Mouse (Mus musculus) urinary bladder, postnatal 10 days (tissue): Measurements from ENCODE around the gene Megf6.

Experiments used
- DNase-seq: peaks from one replicate; pipeline ENCODE4 v3.0.0; 2022; ENCODE audit warnings: low spot score

The Megf6 gene

DNA sequence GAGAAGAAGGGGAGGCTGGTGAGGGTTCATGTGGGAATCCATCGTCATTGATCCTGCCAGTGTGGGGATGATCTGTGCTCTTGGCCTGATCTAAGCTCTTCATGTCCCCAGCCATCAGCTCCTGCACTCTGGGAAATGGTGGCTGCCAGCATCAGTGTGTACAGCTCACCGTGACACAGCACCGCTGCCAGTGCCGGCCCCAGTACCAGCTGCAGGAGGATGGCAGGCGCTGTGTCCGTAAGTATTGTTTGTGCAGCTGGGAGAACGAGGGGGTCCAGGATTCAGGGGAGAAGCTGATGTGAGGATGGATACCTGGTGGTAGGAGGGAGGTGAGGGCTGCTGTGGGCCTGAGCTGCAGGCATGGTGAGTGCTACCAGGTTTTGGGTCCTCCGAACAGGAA lies 78.8 kb downstream of the Megf6 start:
- DNase-seq: no peak

DNA sequence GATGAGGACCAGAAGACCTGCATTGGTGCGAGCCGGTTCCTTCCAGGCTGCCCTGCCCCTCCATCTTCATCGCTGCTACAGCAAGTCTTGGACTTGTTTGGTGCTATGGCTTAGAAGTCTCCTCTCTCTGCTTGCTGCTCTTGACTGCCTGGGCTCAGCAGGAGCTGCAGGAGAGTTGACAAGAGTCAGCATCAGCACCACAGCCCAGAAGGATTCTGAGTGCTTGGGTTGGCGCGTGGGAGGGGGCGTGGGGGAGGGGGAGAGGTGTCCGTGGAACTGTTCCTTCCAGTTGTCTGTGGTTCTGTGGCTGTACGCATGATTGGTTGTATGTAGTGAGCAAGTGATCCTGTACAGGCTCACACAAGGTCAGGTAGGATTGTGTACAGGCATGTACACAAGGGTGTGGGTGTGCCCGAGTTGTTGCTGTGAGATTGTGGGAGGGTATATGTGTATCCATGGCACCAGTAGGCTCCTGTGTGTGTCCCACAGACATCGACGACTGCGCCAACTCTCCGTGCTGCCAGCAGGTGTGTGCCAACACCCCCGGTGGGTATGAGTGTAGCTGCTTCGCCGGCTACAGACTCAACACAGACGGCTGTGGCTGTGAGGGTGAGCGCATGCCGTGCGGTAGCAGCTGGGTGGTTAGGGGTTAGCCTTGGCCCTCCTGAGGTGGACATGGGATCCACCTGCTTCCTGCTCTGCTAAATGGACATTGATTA lies 82.2 kb downstream of the Megf6 start:
- no peak for DNase-seq

DNA sequence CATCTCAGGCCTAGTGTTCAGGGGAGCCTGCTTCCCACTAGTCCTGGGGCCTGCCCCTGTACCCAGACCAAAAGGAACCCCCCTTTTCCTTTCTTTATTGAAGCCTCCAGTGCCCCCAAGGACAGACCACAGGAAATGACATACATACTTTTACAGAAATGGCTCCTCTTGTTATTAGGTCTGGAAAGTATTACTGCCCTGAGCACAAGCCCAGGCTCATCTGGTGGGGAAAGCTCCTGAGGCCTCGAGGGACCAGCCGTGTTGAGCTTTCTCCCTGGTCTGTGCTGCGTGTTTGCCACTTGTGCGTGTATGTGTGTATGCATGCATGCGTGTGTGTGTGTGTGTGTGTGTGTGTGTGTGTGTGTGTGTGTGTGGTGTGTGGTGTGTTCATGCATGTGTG lies 90.2 kb downstream of the Megf6 start:
- no peak for DNase-seq

DNA sequence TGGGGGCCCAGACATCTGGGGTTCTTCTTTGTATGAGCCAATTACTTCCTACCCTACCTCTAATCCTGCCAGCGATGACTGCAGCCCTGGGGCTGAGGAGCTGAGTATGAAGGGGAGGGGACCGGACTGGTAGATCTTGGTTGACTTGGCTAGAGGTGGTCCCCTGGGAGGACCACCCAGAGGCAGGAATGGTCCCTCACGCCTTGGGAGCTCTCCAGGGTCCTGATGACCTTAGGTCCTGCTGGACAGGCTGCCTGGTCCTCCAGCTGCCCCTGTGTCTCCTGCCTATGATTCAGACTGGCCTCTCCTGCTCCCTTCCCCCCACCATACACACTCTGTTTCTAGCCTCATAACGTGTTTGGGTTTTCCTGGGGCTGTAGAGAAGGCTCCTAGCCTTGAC lies 91.5 kb downstream of the Megf6 start:
- no peak for DNase-seq

DNA sequence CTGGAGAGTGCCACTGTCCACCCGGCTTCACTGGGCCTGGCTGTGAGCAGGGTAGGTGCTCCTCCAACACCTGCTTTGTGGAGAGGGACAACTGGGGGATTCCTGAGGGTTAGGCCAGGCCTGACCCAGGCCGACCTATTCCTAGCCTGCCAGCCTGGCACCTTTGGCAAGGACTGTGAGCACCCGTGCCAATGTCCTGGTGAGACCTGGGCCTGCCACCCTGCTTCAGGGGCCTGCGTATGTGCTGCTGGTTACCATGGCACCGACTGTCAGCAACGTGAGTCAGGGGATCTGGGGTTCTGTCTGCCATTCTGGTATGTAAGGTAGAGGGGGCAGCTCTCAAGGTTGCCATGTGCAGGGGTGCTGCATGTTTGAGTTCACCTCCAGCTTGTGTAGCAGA lies 97.0 kb downstream of the Megf6 start:
- DNase-seq: no peak

DNA sequence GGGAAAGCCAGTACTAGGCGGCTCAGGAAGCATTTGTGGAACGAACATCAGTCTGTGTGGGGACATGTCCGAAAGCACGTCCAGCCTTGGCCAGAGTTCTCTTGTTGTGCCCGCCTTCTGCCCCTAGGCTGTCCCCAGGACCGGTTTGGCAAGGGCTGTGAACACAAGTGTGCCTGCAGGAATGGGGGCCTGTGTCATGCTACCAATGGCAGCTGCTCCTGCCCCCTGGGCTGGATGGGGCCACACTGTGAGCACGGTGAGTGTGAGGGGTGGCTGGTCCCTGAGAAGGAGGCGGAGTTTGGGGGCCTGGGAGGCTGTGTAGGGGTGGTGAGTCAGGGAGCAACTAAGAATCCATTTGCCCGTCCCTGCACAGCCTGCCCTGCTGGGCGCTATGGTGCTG lies 99.0 kb downstream of the Megf6 start:
- no peak for DNase-seq

DNA sequence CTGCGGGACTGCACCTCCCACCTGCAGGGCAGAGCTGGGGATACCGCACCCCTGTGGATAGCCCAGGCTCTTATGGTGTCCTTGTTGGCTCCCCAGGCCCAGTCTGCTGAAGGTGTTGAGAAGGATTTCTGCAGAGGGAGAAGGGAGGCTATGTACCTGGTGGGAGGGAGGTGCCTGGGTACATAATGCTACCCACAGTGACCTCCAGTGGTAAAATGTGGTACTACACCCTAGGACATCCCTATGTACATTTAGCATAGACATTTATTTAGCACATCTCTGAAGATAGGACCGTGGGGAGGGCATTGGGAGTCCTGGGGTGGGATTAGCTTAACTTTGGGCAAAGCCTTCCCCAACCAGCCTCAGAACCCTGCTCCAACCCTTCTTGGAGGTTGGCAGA lies 102.5 kb downstream of the Megf6 start:
- no peak for DNase-seq

DNA sequence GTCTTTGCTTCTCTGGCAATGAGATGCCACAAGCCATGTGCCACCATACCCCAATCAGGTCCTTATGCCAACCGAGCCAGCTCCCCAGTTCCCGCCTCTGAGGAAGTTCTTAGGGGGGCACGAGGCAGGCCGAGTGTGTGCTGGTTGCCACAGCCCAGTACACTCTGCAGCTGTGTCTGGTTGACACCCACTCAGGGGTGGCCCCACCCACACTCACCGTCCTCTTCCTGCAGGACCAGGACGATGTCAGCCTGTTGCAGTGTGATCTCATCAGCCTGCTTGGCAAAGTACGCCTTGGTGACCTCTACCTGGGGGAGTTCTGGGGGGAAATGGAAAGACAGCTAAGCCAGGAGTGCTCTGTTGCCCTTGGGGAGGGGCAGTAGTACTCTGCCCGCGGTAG lies 109.0 kb downstream of the Megf6 start:
- no peak for DNase-seq

DNA sequence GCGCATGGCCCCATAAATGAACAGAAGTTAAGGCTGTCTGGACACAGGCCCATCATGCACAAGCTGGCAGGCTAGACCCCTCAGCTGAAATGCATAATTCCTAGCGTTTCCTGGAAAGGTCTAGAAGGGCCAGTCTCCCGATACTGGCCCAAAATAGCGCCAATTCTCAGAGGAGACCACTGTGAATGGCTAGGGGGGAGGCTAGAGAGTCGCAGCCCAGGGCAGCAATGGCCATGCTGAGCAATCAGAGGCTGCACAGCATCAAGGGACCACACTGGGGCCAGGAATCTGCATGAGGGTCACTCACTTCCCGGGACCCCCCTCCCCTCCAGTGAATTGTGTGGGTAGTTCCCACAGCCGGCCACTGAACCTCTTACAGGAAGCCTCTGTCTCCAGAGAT lies 113.1 kb downstream of the Megf6 start:
- DNase-seq: no peak

DNA sequence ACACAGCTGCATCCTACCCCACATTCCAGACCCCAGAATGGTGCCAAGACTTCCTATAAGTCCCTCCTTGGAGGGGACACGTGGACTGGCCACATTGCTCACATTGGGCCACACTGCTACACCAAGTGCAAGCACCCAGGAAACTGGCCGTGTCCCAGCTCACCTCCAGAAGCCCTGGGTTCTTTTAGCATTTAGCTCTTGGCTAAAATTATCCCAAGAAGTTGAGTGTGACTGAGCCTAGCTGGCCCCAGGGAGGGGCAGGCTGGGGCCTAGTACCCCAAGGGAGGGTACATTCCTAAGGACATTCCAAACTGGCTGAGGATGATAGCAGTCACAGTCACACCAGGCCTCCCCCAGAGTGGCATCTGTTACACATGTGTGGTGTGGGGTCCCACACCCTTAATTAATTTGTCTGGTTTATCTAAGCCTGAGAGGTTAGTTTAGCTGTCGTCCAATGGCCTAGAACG lies 123.2 kb downstream of the Megf6 start:
- DNase-seq: no peak

DNA sequence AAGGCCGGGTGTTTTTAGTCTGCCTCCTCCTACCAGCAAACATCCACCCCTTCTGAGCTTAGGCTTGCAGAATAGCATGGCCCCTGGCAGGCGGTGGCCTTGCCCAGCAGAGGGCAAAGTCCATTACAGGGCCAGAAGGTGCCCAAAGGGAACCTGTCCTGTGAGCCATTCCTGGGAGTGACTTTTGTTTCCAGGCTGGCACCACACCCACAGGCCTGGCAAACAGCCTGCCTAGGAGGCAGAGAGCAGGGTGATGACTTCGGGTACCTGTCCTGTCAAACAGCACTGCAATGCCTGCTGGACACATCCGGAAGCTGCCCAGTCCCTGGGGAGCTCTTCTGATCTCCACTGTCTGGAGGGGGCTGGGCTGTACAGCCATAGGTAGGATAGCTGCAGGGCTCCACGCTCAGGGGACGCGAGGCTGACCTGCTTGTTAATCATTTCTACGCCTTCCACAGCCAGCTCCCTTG lies 123.8 kb downstream of the Megf6 start:
- no peak for DNase-seq

DNA sequence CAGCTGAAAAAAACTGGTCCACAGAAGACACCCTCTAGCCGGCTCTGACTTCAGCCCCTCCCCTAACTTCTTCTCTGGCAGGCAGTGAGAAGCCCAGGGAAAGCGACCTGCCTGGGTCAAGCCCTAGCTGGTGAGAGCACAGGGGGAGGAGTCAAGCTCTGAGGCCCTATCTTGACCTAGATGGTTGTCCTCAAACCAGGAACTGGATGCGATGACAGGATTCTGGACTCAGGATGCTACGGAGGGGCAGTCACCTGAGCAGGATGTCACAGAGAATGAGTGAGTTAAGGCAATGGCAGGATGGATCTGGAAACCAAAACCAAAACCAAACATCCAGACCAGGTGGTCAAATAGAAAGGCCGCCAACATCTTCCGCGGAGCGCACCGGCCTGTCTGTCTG lies 127.2 kb downstream of the Megf6 start:
- no peak for DNase-seq

DNA sequence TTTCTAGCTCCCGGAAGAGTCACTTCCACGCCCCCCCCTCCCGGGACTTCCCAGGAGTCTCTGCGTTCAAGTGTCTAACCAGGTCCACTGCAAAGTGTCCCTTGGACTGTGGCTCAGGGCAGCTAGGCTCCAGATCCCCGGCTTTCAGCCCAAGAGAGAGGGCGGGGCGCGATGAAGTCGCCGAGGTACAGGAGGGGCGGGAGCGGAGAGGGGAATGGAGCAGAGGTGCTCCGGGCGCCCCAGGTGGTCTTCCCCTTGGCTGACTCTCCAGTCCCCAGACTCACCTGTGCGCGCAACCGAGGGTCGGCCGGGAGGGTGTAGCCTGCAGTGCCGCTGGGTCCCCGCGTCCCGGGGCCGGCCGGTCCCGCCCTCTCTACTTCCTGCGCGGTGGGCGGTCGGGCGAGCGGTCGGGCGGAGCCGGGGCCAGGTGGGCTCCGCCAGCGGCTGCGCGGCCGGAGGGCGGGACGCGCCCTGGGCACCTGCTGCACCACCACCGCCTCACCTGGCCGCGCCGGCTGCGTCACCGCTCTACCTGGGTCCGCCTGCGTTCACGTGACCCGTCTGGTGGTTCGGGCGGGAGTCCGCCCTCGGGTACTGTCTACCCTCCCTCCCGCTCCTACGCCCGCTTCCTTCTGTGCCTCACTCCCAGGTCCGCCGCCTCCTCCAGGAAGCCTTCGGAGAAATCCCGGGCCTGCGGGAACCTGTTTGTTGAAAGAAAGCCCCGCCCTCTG lies 129.2 kb downstream of the Megf6 start:
- DNase-seq: no peak

DNA sequence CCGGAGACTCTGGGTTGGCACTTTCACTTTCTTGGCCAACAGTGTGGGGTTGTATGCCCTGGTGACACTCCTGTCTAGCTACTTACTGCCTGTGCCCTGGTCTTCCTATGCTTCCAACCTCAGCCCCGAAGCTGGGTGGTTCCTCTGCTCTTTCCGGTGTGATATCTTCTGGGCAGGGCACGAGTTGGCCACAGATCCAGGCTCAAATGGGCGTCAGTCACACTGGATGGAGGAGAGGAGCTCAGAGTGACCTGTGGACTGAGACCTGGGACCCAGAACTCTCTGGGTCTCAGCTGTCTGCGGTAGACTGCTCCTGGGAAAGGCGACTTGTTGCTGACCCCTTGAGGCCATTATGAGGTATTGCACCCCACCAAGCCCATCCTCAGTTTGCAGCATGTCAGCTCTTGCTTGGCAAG lies 130.9 kb downstream of the Megf6 start, which contains the start of gene Arhgef16:
Gene Arhgef16, minus strand, starts transcription at position 211 of the 416 bp plus-strand sequence.
- DNase-seq: no peak

DNA sequence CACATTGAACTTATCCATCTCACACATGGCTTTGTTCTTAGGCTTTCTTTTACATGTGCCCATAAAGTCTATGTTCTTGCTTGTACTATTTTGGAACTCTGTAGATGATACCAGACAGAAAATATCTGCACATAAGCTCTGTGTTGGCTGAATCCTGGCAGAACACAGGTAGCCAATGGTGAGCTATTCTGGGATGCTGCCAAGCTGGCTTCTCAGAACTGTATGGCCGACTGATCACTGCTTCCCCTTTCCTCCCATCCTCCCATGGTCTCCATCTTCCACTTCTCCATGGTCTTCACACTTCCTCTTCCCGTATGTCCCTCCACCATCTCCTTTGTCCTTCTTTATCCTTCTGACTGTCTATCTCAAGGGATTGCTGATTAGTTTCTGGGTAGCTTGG lies 138.6 kb downstream of the Megf6 start:
- no peak for DNase-seq

DNA sequence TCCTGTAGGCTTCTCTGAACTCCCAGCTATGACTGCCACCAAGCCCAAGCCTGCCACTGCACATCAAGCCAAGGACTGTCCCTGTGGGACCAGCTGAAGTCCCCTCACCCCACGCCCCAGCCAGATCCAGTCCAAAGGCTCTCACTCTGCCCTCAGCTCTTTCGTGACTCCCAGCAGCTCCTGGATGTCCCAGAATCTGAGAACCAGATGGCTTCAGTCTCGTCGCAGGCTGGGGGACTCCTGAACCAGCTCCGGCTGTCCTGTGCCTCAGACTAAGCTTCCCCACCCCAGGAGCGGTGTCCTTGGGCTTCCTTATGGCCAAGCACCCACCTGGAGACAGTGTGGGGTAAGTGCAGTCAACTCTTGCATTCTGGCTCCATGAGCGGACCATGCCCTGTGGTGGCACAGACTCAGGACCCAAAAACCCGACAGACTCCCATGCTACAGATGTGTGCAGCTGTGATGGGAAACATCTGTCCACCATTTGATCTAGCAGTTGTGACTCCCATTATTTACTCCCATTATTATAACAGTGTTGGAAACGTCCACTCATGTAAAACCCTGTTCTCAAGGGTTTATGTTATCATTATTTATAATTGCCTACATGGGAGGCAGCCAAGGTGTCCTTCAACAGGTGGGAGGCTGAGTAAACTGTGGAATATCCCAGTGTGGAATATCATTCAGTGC lies 140.2 kb downstream of the Megf6 start:
- no peak for DNase-seq

DNA sequence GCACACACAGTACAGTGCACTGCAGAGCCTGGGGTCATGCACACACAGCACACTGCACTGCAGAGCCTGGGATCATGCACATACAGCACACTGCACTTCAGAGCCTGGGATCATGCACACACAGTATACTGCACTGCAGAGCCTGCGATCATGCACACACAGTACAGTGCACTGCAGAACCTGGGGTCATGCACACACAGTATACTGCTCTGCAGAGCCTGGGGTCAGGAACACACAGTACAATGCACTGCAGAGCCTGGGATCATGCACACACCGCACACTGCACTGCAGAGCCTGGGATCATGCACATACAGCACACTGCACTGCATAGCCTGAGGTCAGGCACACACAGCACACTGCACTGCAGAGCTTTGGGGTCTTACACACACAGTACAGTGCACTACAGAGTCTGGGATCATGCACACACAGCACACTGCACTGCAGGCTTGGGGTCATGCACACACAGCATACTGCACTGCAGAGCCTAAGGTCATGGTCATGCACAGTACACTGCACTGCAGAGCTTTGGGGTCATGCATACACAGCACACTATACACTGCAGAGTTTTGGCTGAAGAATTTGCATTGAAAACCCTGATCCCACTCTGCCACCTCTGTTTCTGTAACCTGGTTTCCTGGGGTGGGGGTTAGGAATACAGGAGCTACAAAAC lies 141.7 kb downstream of the Megf6 start:
- DNase-seq: no peak

DNA sequence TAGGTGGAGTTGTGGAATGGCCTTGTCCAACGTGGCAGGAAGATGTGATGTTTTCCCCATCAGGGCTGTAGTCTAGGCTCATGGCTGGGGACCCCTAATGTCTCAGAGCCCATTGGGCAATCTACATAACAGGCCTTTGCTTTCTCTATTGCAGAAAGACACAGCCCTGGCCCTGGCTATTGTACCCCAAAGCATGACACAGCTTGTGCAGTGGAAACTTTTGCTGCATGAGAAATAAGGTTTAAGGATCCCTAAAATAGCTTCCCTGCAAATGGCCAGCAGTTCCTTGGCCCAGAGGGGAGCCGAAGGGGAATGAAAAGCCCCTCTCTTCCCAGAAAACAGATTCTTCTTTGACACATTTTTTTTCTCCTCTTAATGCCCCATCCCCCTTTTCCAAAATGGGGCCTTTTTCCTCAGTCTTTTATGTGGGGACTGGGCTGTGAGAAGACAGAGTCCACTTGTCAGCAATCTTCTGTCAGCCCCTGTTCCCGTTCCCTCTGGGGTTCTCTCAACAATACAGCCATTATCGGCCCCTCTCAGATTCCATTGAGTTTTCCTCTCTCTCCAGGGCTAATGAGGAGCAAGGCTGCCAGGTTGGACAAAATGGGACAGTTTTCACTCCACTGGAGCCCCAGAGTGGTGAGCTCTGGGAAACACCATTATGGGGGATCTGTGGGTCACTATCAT lies 142.5 kb downstream of the Megf6 start:
- no peak for DNase-seq

DNA sequence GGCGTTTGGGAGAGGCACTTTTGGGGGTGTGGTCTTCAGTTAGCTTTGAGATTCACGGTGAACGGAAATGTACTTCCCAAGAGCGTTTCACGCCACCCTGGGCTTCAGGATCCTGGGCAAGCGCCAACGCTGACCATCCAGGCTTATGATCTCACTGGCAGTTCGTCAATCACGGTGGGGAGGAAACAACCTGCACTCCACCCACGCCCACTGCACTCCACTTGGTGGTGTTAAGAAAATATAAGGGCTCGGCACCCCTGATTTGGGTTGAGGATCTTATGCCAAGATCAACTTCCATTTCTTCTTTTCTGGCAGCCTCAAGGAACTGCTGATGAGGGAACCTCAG lies 143.1 kb downstream of the Megf6 start:
- no peak for DNase-seq
